Mouse (Mus musculus): ENCODE measurements around the gene Dock3. TPM values are rescaled to one million over a fixed set of nuclear protein-coding genes. Genes with fewer than 3 reads are reported as not detected.
"Not testable (repeated sequence)": the region's sequence is repeated elsewhere in the genome, so short reads cannot be mapped to it uniquely, and the experiment has no call there.

The Dock3 gene
- polyA plus RNA-seq, 1 experiment from 2014 or later = 0.45 TPM

GRCm38 (mm10) chr9:107249154-107249553, 17.4 kb upstream of the Dock3 start:
- H3K4me2 ChIP-seq (ENCODE audit: low read depth, low read length) = no peak overlapping the region
- no peaks in the 10 kb centered on the region for H3K9me3 ChIP-seq (replicated peaks; ENCODE audit: control insufficient read depth, low read length)
- no peaks in the 10 kb centered on the region for H3K27me3 ChIP-seq (ENCODE audit: control insufficient read depth, insufficient read depth, low read length)
- no peaks in the 10 kb centered on the region for H3K4me1 ChIP-seq (ENCODE audit: control insufficient read depth, insufficient read depth, low read length)
- H3K9ac ChIP-seq (ENCODE audit: low read length) = no peak overlapping the region
- no peak overlapping the region for H3K4me3 ChIP-seq (replicated peaks; ENCODE audit: low read length)
- no peak overlapping the region for H3K27ac ChIP-seq (ENCODE audit: low read length)
- 69% methylated on average over 6 of the region's 6 CpGs for WGBS
- no peak for ATAC-seq (ENCODE audit: insufficient read depth, low FRiP score)
- no peaks in the 10 kb centered on the region for H3K36me3 ChIP-seq (ENCODE audit: control insufficient read depth, insufficient read depth, low read length)

GRCm38 (mm10) chr9:107246170-107246569, 14.5 kb upstream of the Dock3 start:
- 52% methylated on average over 4 of the region's 4 CpGs for WGBS
- ATAC-seq (ENCODE audit: insufficient read depth, low FRiP score) = no peak
- Histone ChIP-seq H3K4me1 (ENCODE audit: control insufficient read depth, insufficient read depth, low read length) (no peaks in the 10 kb centered on the region), H3K9ac (ENCODE audit: low read length) (no peak overlapping the region), H3K9me3 (replicated peaks; ENCODE audit: control insufficient read depth, low read length) (no peaks in the 10 kb centered on the region), H3K4me3 (replicated peaks; ENCODE audit: low read length) (no peak overlapping the region), H3K27me3 (ENCODE audit: control insufficient read depth, insufficient read depth, low read length) (no peaks in the 10 kb centered on the region), H3K4me2 (ENCODE audit: low read depth, low read length) (no peak overlapping the region), H3K36me3 (ENCODE audit: control insufficient read depth, insufficient read depth, low read length) (no peaks in the 10 kb centered on the region), H3K27ac (ENCODE audit: low read length) (no peak overlapping the region)

- Histone ChIP-seq H3K27ac (ENCODE audit: low read length) (no peak overlapping the region), H3K9ac (ENCODE audit: low read length) (no peak overlapping the region), H3K9me3 (replicated peaks; ENCODE audit: control insufficient read depth, low read length) (no peaks in the 10 kb centered on the region), H3K36me3 (ENCODE audit: control insufficient read depth, insufficient read depth, low read length) (no peaks in the 10 kb centered on the region), H3K4me1 (ENCODE audit: control insufficient read depth, insufficient read depth, low read length) (no peaks in the 10 kb centered on the region), H3K4me3 (replicated peaks; ENCODE audit: low read length) (no peak overlapping the region), H3K4me2 (ENCODE audit: low read depth, low read length) (no peak overlapping the region), H3K27me3 (ENCODE audit: control insufficient read depth, insufficient read depth, low read length) (no peaks in the 10 kb centered on the region)
- no peak for ATAC-seq (ENCODE audit: insufficient read depth, low FRiP score)
- WGBS = 76% methylated on average over 4 of the region's 4 CpGs
These were observed 13.6 kb upstream of the Dock3 start for GRCm38 (mm10) chr9:107245311-107245710.

GRCm38 (mm10) chr9:107236151-107236550, 4.4 kb upstream of the Dock3 start:
- no peaks in the 10 kb centered on the region for H3K9me3 ChIP-seq (replicated peaks; ENCODE audit: control insufficient read depth, low read length)
- peaks cover 3% of the 10 kb centered on the region; the same call in 1 of the 2 replicates for H3K4me1 ChIP-seq (ENCODE audit: control insufficient read depth, insufficient read depth, low read length)
- H3K4me3 ChIP-seq (replicated peaks; ENCODE audit: low read length) = no peak overlapping the region
- H3K27ac ChIP-seq (ENCODE audit: low read length) = no peak overlapping the region
- no peaks in the 10 kb centered on the region for H3K36me3 ChIP-seq (ENCODE audit: control insufficient read depth, insufficient read depth, low read length)
- H3K9ac ChIP-seq (ENCODE audit: low read length) = no peak overlapping the region
- H3K4me2 ChIP-seq (ENCODE audit: low read depth, low read length) = no peak overlapping the region
- WGBS = 61% methylated on average over 5 of the region's 5 CpGs
- peaks cover 72% of the 10 kb centered on the region for H3K27me3 ChIP-seq (ENCODE audit: control insufficient read depth, insufficient read depth, low read length)
- ATAC-seq (ENCODE audit: insufficient read depth, low FRiP score) = no peak

- Histone ChIP-seq H3K27ac (ENCODE audit: low read length) (no peak overlapping the region), H3K4me1 (ENCODE audit: control insufficient read depth, insufficient read depth, low read length) (peaks cover 4% of the 10 kb centered on the region; the same call in 1 of the 2 replicates), H3K27me3 (ENCODE audit: control insufficient read depth, insufficient read depth, low read length) (peaks cover 76% of the 10 kb centered on the region), H3K9me3 (replicated peaks; ENCODE audit: control insufficient read depth, low read length) (no peaks in the 10 kb centered on the region), H3K36me3 (ENCODE audit: control insufficient read depth, insufficient read depth, low read length) (no peaks in the 10 kb centered on the region), H3K4me2 (ENCODE audit: low read depth, low read length) (no peak overlapping the region), H3K9ac (ENCODE audit: low read length) (no peak overlapping the region), H3K4me3 (replicated peaks; ENCODE audit: low read length) (no peak overlapping the region)
- WGBS = 42% methylated on average over 5 of the region's 5 CpGs
- ATAC-seq (ENCODE audit: insufficient read depth, low FRiP score) = no peak
These were observed 3.6 kb upstream of the Dock3 start for GRCm38 (mm10) chr9:107235261-107235660.

- Histone ChIP-seq H3K27me3 (ENCODE audit: control insufficient read depth, insufficient read depth, low read length) (peaks cover 78% of the 10 kb centered on the region), H3K27ac (ENCODE audit: low read length) (no peak overlapping the region), H3K9ac (ENCODE audit: low read length) (no peak overlapping the region), H3K4me1 (ENCODE audit: control insufficient read depth, insufficient read depth, low read length) (peaks cover 4% of the 10 kb centered on the region; the same call in 1 of the 2 replicates), H3K9me3 (replicated peaks; ENCODE audit: control insufficient read depth, low read length) (no peaks in the 10 kb centered on the region), H3K4me2 (ENCODE audit: low read depth, low read length) (peak overlapping the region; percentile 98), H3K4me3 (replicated peaks; ENCODE audit: low read length) (peak overlapping the region; percentile 55), H3K36me3 (ENCODE audit: control insufficient read depth, insufficient read depth, low read length) (no peaks in the 10 kb centered on the region)
- whole genome bisulfite sequencing = 32% methylated on average over 9 of the region's 9 CpGs
- no peak for ATAC-seq (ENCODE audit: insufficient read depth, low FRiP score)
These were observed 431 bp upstream of the Dock3 start for GRCm38 (mm10) chr9:107232140-107232539.

GRCm38 (mm10) chr9:107230991-107231538, 644 bp downstream of the Dock3 start:
- Histone ChIP-seq H3K4me3 (replicated peaks; ENCODE audit: low read length) (peak overlapping the region; percentile 55), H3K9me3 (replicated peaks; ENCODE audit: control insufficient read depth, low read length) (no peaks in the 10 kb centered on the region), H3K4me2 (ENCODE audit: low read depth, low read length) (peak overlapping the region; percentile 98), H3K9ac (ENCODE audit: low read length) (peak overlapping the region; percentile 61), H3K4me1 (ENCODE audit: control insufficient read depth, insufficient read depth, low read length) (peaks cover 4% of the 10 kb centered on the region; the same call in 1 of the 2 replicates), H3K27me3 (ENCODE audit: control insufficient read depth, insufficient read depth, low read length) (peaks cover 74% of the 10 kb centered on the region), H3K27ac (ENCODE audit: low read length) (no peak overlapping the region), H3K36me3 (ENCODE audit: control insufficient read depth, insufficient read depth, low read length) (no peaks in the 10 kb centered on the region)
- 2% methylated on average over 34 of the region's 50 CpGs for WGBS
- peak; percentile 64 for ATAC-seq (ENCODE audit: insufficient read depth, low FRiP score)

GRCm38 (mm10) chr9:107224597-107224996, 7.1 kb downstream of the Dock3 start:
- no peaks in the 10 kb centered on the region for H3K9me3 ChIP-seq (replicated peaks; ENCODE audit: control insufficient read depth, low read length)
- ATAC-seq (ENCODE audit: insufficient read depth, low FRiP score) = no peak
- H3K4me3 ChIP-seq (replicated peaks; ENCODE audit: low read length) = no peak overlapping the region
- H3K4me2 ChIP-seq (ENCODE audit: low read depth, low read length) = no peak overlapping the region
- H3K27me3 ChIP-seq (ENCODE audit: control insufficient read depth, insufficient read depth, low read length) = peaks cover 21% of the 10 kb centered on the region
- WGBS = 80% methylated on average over 1 of the region's 1 CpGs
- no peaks in the 10 kb centered on the region for H3K4me1 ChIP-seq (ENCODE audit: control insufficient read depth, insufficient read depth, low read length)
- no peaks in the 10 kb centered on the region for H3K36me3 ChIP-seq (ENCODE audit: control insufficient read depth, insufficient read depth, low read length)
- H3K9ac ChIP-seq (ENCODE audit: low read length) = no peak overlapping the region
- no peak overlapping the region for H3K27ac ChIP-seq (ENCODE audit: low read length)

GRCm38 (mm10) chr9:107174831-107175230, 56.9 kb downstream of the Dock3 start:
- not testable (repeated sequence) for H3K27me3 ChIP-seq (ENCODE audit: control insufficient read depth, insufficient read depth, low read length); H3K27ac ChIP-seq (ENCODE audit: low read length)

More at GRCm38 (mm10) chr9:107174831-107175230, 56.9 kb downstream of the Dock3 start:
- not testable (repeated sequence) for H3K4me2 ChIP-seq (ENCODE audit: low read depth, low read length); H3K4me1 ChIP-seq (ENCODE audit: control insufficient read depth, insufficient read depth, low read length); H3K9me3 ChIP-seq (replicated peaks; ENCODE audit: control insufficient read depth, low read length); H3K9ac ChIP-seq (ENCODE audit: low read length); H3K36me3 ChIP-seq (ENCODE audit: control insufficient read depth, insufficient read depth, low read length); H3K4me3 ChIP-seq (replicated peaks; ENCODE audit: low read length); ATAC-seq (ENCODE audit: insufficient read depth, low FRiP score)
- WGBS = 87% methylated on average over 1 of the region's 1 CpGs
